Mouse (Mus musculus): Measurements from ENCODE around the gene Lrrc46.

- TF ChIP-seq CTCF (IDR thresholded peaks at IDR 0.05; ENCODE audit: control insufficient read depth, insufficient read depth, insufficient read length) (no peak), USF1 (IDR thresholded peaks at IDR 0.05; ENCODE audit: low read depth) (no peak)
Measured at GRCm38 (mm10) chr11:97007093-97007794, 34.0 kb downstream of the Lrrc46 start.

Measured in C2C12 (cell line).